Mouse (Mus musculus): ENCODE data around the gene Ubxn1. TPM values are rescaled to one million over a fixed set of nuclear protein-coding genes. Genes with fewer than 3 reads are reported as not detected.

Gene Ubxn1
- total RNA-seq, 1 experiment = 220 TPM

- H3K9ac ChIP-seq (ENCODE audit: insufficient read depth, low read depth, low read length, poor library complexity, severe bottlenecking) = no peak overlapping the region
- no peak for TF ChIP-seq MAFK (IDR thresholded peaks at IDR 0.05; ENCODE audit: insufficient read depth, low read depth, low read length)
- no peak for TF ChIP-seq ZNF384 (IDR thresholded peaks at IDR 0.05; ENCODE audit: low read depth, low read length)
- no peak for TF ChIP-seq HCFC1 (IDR thresholded peaks at IDR 0.05; ENCODE audit: borderline replicate concordance, insufficient read depth, low read length)
- no peak for TF ChIP-seq CHD2 (IDR thresholded peaks at IDR 0.05; ENCODE audit: low read depth, low read length)
- TF ChIP-seq ZC3H11A (IDR thresholded peaks at IDR 0.05; ENCODE audit: borderline replicate concordance, low read depth, low read length) = no peak
- H3K27ac ChIP-seq (ENCODE audit: insufficient read depth, low read depth, low read length, poor library complexity, severe bottlenecking) = no peak overlapping the region
Observed at GRCm38 (mm10) chr19:8908531-8908930, 37.2 kb downstream of the Ubxn1 start.

DNA sequence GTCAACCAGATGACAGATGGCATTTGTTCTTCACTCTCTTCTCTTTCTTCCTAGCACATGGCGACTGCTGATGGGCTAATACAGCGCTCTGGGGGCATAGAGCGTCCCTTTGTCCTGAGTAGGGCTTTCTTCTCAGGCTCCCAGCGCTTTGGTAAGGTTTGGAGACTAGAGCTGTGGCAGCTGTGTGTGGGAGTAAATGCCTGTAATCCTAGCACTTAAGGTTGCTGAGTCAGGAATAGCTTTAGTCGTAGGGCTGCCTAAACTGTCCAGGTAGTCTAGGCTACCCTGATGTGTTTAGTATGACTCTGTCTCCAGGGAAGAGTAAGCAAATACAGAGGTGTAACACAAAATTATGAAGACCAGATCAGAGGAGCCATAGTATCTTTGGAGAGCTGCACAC, 40.5 kb downstream of the Ubxn1 start:
- TF ChIP-seq HCFC1 (IDR thresholded peaks at IDR 0.05; ENCODE audit: borderline replicate concordance, insufficient read depth, low read length) (no peak), ZC3H11A (IDR thresholded peaks at IDR 0.05; ENCODE audit: borderline replicate concordance, low read depth, low read length) (no peak)
- Histone ChIP-seq H3K4me1 (ENCODE audit: control insufficient read depth in 2 of 2, insufficient read depth in 2 of 2, low read length in 2 of 2, poor library complexity in 1 of 2) (no peaks in the 10 kb centered on the region), H3K9me3 (ENCODE audit: control insufficient read depth, insufficient read depth, low read depth, low read length) (no peaks in the 10 kb centered on the region), H3K9ac (ENCODE audit: insufficient read depth, low read depth, low read length, poor library complexity, severe bottlenecking) (no peak overlapping the region), H3K36me3 (ENCODE audit: control insufficient read depth, insufficient read depth, low read length, poor library complexity, severe bottlenecking) (peaks cover 75% of the 10 kb centered on the region), H3K4me3 (ENCODE audit: insufficient read depth in 1 of 2, low read depth in 1 of 2, low read length in 2 of 2, poor library complexity in 1 of 2, severe bottlenecking in 1 of 2) (no peak overlapping the region), H3K27ac (ENCODE audit: insufficient read depth, low read depth, low read length, poor library complexity, severe bottlenecking) (no peak overlapping the region)
- in situ Hi-C loops (cut with MboI; ENCODE audit: low sequenced_read_pairs in 2 of 2, unreplicated experiment in 2 of 2) = loop anchor here in 1 of 2 experiments (25.0 kb wide), 1 partner anchor 1700 kb away; the partner anchor contains the start of genes Ddb1 and Tkfc
- DNase-seq (ENCODE audit: low read depth, low spot score) = no peak

More at GRCm38 (mm10) chr19:8908531-8908930, 37.2 kb downstream of the Ubxn1 start:
- Histone ChIP-seq H3K36me3 (ENCODE audit: control insufficient read depth, insufficient read depth, low read length, poor library complexity, severe bottlenecking) (peaks cover 69% of the 10 kb centered on the region), H3K9me3 (ENCODE audit: control insufficient read depth, insufficient read depth, low read depth, low read length) (no peaks in the 10 kb centered on the region), H3K4me1 (ENCODE audit: control insufficient read depth in 2 of 2, insufficient read depth in 2 of 2, low read length in 2 of 2, poor library complexity in 1 of 2) (no peaks in the 10 kb centered on the region), H3K4me3 (ENCODE audit: insufficient read depth in 1 of 2, low read depth in 1 of 2, low read length in 2 of 2, poor library complexity in 1 of 2, severe bottlenecking in 1 of 2) (no peak overlapping the region)
- DNase-seq (ENCODE audit: low read depth, low spot score) = no peak
- in situ Hi-C loops (cut with MboI; ENCODE audit: low sequenced_read_pairs in 2 of 2, unreplicated experiment in 2 of 2) = loop anchor here in 1 of 2 experiments (25.0 kb wide), 1 partner anchor 1704 kb away; the partner anchor contains the start of genes Ddb1 and Tkfc

DNA sequence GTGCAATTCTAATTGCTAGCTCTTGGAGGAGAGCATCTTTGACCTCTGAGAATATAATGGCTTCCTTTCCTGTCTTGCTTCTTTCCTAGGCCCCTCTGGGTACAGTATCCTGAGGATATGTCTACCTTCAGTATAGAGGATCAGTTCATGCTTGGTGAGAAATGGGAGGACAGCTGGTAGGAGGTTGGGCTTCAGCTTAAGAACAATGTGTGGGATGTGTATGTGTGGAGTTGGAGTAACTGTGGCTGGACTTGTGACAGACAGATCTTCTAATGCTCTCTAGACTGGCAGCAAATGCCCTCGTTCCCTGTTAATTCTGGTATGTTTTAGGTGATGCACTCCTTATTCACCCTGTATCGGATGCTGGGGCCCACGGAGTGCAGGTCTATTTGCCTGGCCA, 42.9 kb downstream of the Ubxn1 start:
- TF ChIP-seq MAFK (IDR thresholded peaks at IDR 0.05; ENCODE audit: insufficient read depth, low read depth, low read length) = no peak
- no peak for TF ChIP-seq CHD2 (IDR thresholded peaks at IDR 0.05; ENCODE audit: low read depth, low read length)
- TF ChIP-seq ZNF384 (IDR thresholded peaks at IDR 0.05; ENCODE audit: low read depth, low read length) = no peak
- TF ChIP-seq HCFC1 (IDR thresholded peaks at IDR 0.05; ENCODE audit: borderline replicate concordance, insufficient read depth, low read length) = no peak
- TF ChIP-seq ZC3H11A (IDR thresholded peaks at IDR 0.05; ENCODE audit: borderline replicate concordance, low read depth, low read length) = no peak
- no peak overlapping the region for H3K4me3 ChIP-seq (ENCODE audit: insufficient read depth in 1 of 2, low read depth in 1 of 2, low read length in 2 of 2, poor library complexity in 1 of 2, severe bottlenecking in 1 of 2)
- no peak overlapping the region for H3K9ac ChIP-seq (ENCODE audit: insufficient read depth, low read depth, low read length, poor library complexity, severe bottlenecking)
- H3K27ac ChIP-seq (ENCODE audit: insufficient read depth, low read depth, low read length, poor library complexity, severe bottlenecking) = no peak overlapping the region
- no peaks in the 10 kb centered on the region for H3K4me1 ChIP-seq (ENCODE audit: control insufficient read depth in 2 of 2, insufficient read depth in 2 of 2, low read length in 2 of 2, poor library complexity in 1 of 2)
- no peaks in the 10 kb centered on the region for H3K9me3 ChIP-seq (ENCODE audit: control insufficient read depth, insufficient read depth, low read depth, low read length)
- no peak for DNase-seq (ENCODE audit: low read depth, low spot score)
- H3K36me3 ChIP-seq (ENCODE audit: control insufficient read depth, insufficient read depth, low read length, poor library complexity, severe bottlenecking) = peaks cover 53% of the 10 kb centered on the region
- in situ Hi-C loops (cut with MboI; ENCODE audit: low sequenced_read_pairs in 2 of 2, unreplicated experiment in 2 of 2) = loop anchor here in 1 of 2 experiments (25.0 kb wide), 1 partner anchor 1698 kb away; the partner anchor contains the start of genes Ddb1 and Tkfc

GRCm38 (mm10) chr19:8919000-8919399, 47.7 kb downstream of the Ubxn1 start:
- Histone ChIP-seq H3K9me3 (ENCODE audit: control insufficient read depth, insufficient read depth, low read depth, low read length) (no peaks in the 10 kb centered on the region), H3K36me3 (ENCODE audit: control insufficient read depth, insufficient read depth, low read length, poor library complexity, severe bottlenecking) (peaks cover 18% of the 10 kb centered on the region), H3K9ac (ENCODE audit: insufficient read depth, low read depth, low read length, poor library complexity, severe bottlenecking) (no peak overlapping the region), H3K4me1 (ENCODE audit: control insufficient read depth in 2 of 2, insufficient read depth in 2 of 2, low read length in 2 of 2, poor library complexity in 1 of 2) (peaks cover 0 to 3% of the 10 kb centered on the region in 2 experiments; a peak in 1 of 4 replicates), H3K27ac (ENCODE audit: insufficient read depth, low read depth, low read length, poor library complexity, severe bottlenecking) (no peak overlapping the region), H3K4me3 (ENCODE audit: insufficient read depth in 1 of 2, low read depth in 1 of 2, low read length in 2 of 2, poor library complexity in 1 of 2, severe bottlenecking in 1 of 2) (no peak overlapping the region)
- no peak for TF ChIP-seq ZNF384 (IDR thresholded peaks at IDR 0.05; ENCODE audit: low read depth, low read length)
- no peak for TF ChIP-seq HCFC1 (IDR thresholded peaks at IDR 0.05; ENCODE audit: borderline replicate concordance, insufficient read depth, low read length)
- TF ChIP-seq ZC3H11A (IDR thresholded peaks at IDR 0.05; ENCODE audit: borderline replicate concordance, low read depth, low read length) = no peak
- TF ChIP-seq MAFK (IDR thresholded peaks at IDR 0.05; ENCODE audit: insufficient read depth, low read depth, low read length) = no peak
- no peak for TF ChIP-seq CHD2 (IDR thresholded peaks at IDR 0.05; ENCODE audit: low read depth, low read length)
- in situ Hi-C loops (cut with MboI; ENCODE audit: low sequenced_read_pairs in 2 of 2, unreplicated experiment in 2 of 2) = loop anchor here in 1 of 2 experiments (25.0 kb wide), 1 partner anchor 1693 kb away; the partner anchor contains the start of genes Ddb1 and Tkfc
- DNase-seq (ENCODE audit: low read depth, low spot score) = no peak

Data from ES-E14 (cell line).